Mouse (Mus musculus): ENCODE results near the gene Ksr1. TPM values are rescaled to one million over a fixed set of nuclear protein-coding genes. Genes with fewer than 3 reads are reported as not detected.
A peak's percentile ranks its signal among the peaks of the same experiment; 100 is the strongest.

Gene Ksr1
- 3.3 and 3.5 TPM in 2 replicates for polyA plus RNA-seq (2016; fragmentation: Nextera tagmentation; extraction: Ambion mirVana)

DNA sequence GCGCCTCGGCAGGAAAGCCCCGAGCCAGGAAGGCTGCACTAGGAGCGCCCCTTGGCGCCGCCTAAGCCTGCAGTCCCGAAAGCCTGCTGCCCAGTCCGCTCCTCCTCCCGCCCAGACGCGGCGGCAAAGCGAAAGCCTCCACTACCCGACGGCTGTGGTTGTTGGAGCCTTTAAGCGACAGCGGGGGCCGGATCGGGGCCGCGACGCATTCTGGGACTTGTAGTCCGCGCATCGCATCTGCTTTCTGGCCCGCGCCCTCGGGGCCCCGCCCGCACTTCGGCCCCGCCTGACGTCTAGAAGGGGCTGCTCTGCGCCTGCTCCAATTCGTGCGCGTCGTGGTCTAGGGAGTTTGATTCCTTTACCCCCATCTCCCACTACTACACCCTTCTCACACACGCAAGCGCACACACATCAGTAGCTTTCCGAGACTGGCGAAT is at the start of gene Ksr1:
Gene Ksr1 (minus strand): TSS at position 77 of the 437 bp plus-strand sequence.
- Histone ChIP-seq H3K27me3 (replicated peaks) (no peaks in the 10 kb centered on the region), H3K9ac (peak within 1 kb of the TSS; percentile 85), H3K4me1 (replicated peaks) (peaks cover 50% of the 10 kb centered on the region), H3K9me3 (replicated peaks) (no peaks in the 10 kb centered on the region), H3K4me2 (peak within 1 kb of the TSS; percentile 77), H3K27ac (ENCODE audit: poor library complexity, severe bottlenecking) (peak within 1 kb of the TSS; percentile 89), H3K4me3 (peak within 1 kb of the TSS; percentile 81), H3K36me3 (no peaks in the 10 kb centered on the region)
- ATAC-seq (ENCODE audit: insufficient number of reproducible peaks, low FRiP score) = peak; percentile 93
- under 1% methylated on average over 39 of the region's 42 CpGs for WGBS

GRCm38 (mm10) chr11:79192176-79192575 is 46.0 kb upstream of the Ksr1 start:
- peaks cover 43% of the 10 kb centered on the region for H3K4me1 ChIP-seq (replicated peaks)
- H3K27me3 ChIP-seq (replicated peaks) = no peaks in the 10 kb centered on the region
- no peaks in the 10 kb centered on the region for H3K9me3 ChIP-seq (replicated peaks)
- no peaks in the 10 kb centered on the region for H3K36me3 ChIP-seq
- H3K27ac ChIP-seq (ENCODE audit: poor library complexity, severe bottlenecking) = no peak overlapping the region
- H3K9ac ChIP-seq = no peak overlapping the region
- WGBS = 72% methylated on average over 1 of the region's 1 CpGs
- no peak overlapping the region for H3K4me3 ChIP-seq
- no peak overlapping the region for H3K4me2 ChIP-seq
- ATAC-seq (ENCODE audit: insufficient number of reproducible peaks, low FRiP score) = no peak

- peaks cover 33% of the 10 kb centered on the region for H3K4me1 ChIP-seq (replicated peaks)
- 42% methylated on average over 4 of the region's 4 CpGs for WGBS
- no peak for ATAC-seq (ENCODE audit: insufficient number of reproducible peaks, low FRiP score)
- no peaks in the 10 kb centered on the region for H3K9me3 ChIP-seq (replicated peaks)
- H3K9ac ChIP-seq = no peak overlapping the region
- H3K27ac ChIP-seq (ENCODE audit: poor library complexity, severe bottlenecking) = peak overlapping the region; percentile 71
- no peaks in the 10 kb centered on the region for H3K27me3 ChIP-seq (replicated peaks)
- H3K4me2 ChIP-seq = no peak overlapping the region
- no peak overlapping the region for H3K4me3 ChIP-seq
- no peaks in the 10 kb centered on the region for H3K36me3 ChIP-seq
Observed at GRCm38 (mm10) chr11:79191214-79191613, 45.0 kb upstream of the Ksr1 start.

GRCm38 (mm10) chr11:79190257-79190656 is 44.0 kb upstream of the Ksr1 start:
- 79% methylated on average over 2 of the region's 2 CpGs for WGBS
- Histone ChIP-seq H3K36me3 (no peaks in the 10 kb centered on the region), H3K27ac (ENCODE audit: poor library complexity, severe bottlenecking) (no peak overlapping the region), H3K27me3 (replicated peaks) (no peaks in the 10 kb centered on the region), H3K9ac (no peak overlapping the region), H3K4me3 (no peak overlapping the region), H3K4me1 (replicated peaks) (peaks cover 30% of the 10 kb centered on the region), H3K9me3 (replicated peaks) (no peaks in the 10 kb centered on the region), H3K4me2 (no peak overlapping the region)
- no peak for ATAC-seq (ENCODE audit: insufficient number of reproducible peaks, low FRiP score)

- H3K9ac ChIP-seq = no peak overlapping the region
- H3K27me3 ChIP-seq (replicated peaks) = no peaks in the 10 kb centered on the region
- H3K4me2 ChIP-seq = no peak overlapping the region
- no peaks in the 10 kb centered on the region for H3K36me3 ChIP-seq
- 0 out of 2 replicates have a peak overlapping the region, but pooled peaks have one; percentile 24 for H3K27ac ChIP-seq (ENCODE audit: poor library complexity, severe bottlenecking)
- no peaks in the 10 kb centered on the region for H3K9me3 ChIP-seq (replicated peaks)
- peaks cover 30% of the 10 kb centered on the region for H3K4me1 ChIP-seq (replicated peaks)
- no peak overlapping the region for H3K4me3 ChIP-seq
- 59% methylated on average over 6 of the region's 6 CpGs for WGBS
- 0 out of 2 replicates have a peak, but pooled peaks have one; percentile 15 for ATAC-seq (ENCODE audit: insufficient number of reproducible peaks, low FRiP score)
Observed at GRCm38 (mm10) chr11:79188176-79188575, 42.0 kb upstream of the Ksr1 start.

DNA sequence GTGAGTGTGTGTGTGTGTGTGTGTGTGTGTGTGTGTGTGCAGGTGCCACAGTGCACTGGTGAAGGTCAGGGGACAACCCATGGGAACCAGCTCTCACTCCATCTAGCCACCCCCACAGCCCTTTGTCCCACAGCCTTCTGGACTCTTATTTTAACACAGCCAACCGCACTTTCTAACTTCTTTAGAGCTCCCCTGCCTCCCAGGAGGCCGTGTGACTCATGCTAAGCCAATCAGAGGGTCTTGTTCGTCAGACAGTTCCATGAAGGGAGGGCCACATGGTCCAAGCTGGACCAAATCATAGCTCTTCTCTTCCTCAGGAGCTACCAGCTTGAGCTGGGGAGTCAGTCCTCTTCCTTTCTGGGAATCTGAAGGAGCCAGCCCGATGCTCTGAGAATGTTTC is 41.1 kb upstream of the Ksr1 start:
- Histone ChIP-seq H3K9ac (no peak overlapping the region), H3K9me3 (replicated peaks) (no peaks in the 10 kb centered on the region), H3K4me1 (replicated peaks) (peaks cover 34% of the 10 kb centered on the region), H3K4me3 (no peak overlapping the region), H3K4me2 (no peak overlapping the region), H3K27me3 (replicated peaks) (no peaks in the 10 kb centered on the region), H3K36me3 (no peaks in the 10 kb centered on the region), H3K27ac (ENCODE audit: poor library complexity, severe bottlenecking) (no peak overlapping the region)
- WGBS = 53% methylated on average over 4 of the region's 4 CpGs
- ATAC-seq (ENCODE audit: insufficient number of reproducible peaks, low FRiP score) = no peak

DNA sequence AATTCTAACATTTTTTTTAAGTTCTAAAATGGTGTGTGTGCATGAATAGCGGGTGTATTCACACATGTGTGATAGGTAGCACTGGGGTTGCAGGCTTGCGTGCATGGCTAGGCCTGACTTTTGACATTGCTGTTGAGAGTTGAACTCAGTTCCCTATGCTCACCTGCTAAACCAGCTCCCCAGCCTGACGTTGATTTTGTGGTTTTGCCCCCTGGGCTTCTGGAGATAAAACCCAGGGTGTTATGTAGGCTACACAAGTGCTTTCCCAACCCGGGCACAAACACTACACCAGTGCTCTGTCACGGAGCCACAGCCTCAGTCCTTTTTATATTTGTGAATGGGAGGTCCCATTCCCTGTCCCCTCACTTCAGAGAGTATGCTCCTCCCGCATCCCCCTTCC is 39.5 kb upstream of the Ksr1 start:
- ATAC-seq (ENCODE audit: insufficient number of reproducible peaks, low FRiP score) = no peak

DNA sequence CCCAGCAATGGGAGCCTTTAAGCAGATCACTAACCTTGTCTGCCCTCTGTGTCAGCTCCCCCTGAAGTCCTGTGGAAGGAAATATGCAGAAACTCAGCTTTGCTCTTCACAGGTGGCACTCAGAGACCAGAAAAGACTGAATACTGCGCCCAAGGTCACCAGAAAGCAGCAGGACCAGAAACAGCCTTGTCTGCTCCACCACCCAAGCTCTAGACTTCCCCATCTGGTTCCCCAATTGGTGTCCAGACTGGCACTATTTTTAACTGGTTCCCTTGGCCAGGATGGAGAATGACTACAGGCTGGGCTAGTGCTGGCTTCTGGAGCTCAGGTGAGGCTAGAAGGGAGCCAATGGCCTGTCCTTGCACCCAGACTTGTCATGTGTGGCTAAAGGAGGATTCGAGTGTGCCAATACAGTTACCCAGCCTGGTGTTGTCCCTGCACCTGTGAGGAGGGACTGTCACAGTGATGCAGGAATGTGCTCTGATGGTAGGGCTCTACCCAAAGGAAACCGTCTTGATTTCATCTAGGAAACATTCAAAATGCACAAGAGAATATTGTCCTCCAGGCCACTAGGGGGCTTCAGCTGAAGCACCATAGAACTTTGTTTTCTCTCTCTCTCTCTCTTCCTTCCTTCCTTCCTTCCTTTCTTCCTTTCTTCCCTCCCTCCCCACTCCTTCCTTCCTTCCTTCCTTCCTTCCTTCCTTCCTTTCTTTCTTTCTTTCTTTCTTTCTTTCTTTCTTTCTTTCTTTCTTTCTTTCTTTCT is 38.1 kb upstream of the Ksr1 start:
- Histone ChIP-seq H3K9me3 (replicated peaks) (no peaks in the 10 kb centered on the region), H3K36me3 (no peaks in the 10 kb centered on the region), H3K4me3 (no peak overlapping the region), H3K4me2 (no peak overlapping the region), H3K27me3 (replicated peaks) (no peaks in the 10 kb centered on the region), H3K9ac (no peak overlapping the region), H3K4me1 (replicated peaks) (peaks cover 15% of the 10 kb centered on the region; the same call in 1 of the 2 replicates), H3K27ac (ENCODE audit: poor library complexity, severe bottlenecking) (no peak overlapping the region)
- 78% methylated on average over 3 of the region's 3 CpGs for WGBS
- ATAC-seq (ENCODE audit: insufficient number of reproducible peaks, low FRiP score) = no peak

More for the DNA sequence above, 39.5 kb upstream of the Ksr1 start:
- H3K27me3 ChIP-seq (replicated peaks) = no peaks in the 10 kb centered on the region
- H3K27ac ChIP-seq (ENCODE audit: poor library complexity, severe bottlenecking) = no peak overlapping the region
- no peaks in the 10 kb centered on the region for H3K9me3 ChIP-seq (replicated peaks)
- H3K9ac ChIP-seq = no peak overlapping the region
- H3K4me2 ChIP-seq = no peak overlapping the region
- no peaks in the 10 kb centered on the region for H3K36me3 ChIP-seq
- peaks cover 18% of the 10 kb centered on the region for H3K4me1 ChIP-seq (replicated peaks)
- no peak overlapping the region for H3K4me3 ChIP-seq
- WGBS = 80% methylated on average over 6 of the region's 6 CpGs

GRCm38 (mm10) chr11:79183400-79183799 is 37.2 kb upstream of the Ksr1 start:
- Histone ChIP-seq H3K4me1 (replicated peaks) (peaks cover 9% of the 10 kb centered on the region; the same call in 1 of the 2 replicates), H3K4me3 (no peak overlapping the region), H3K4me2 (no peak overlapping the region), H3K9ac (no peak overlapping the region), H3K27ac (ENCODE audit: poor library complexity, severe bottlenecking) (no peak overlapping the region), H3K27me3 (replicated peaks) (no peaks in the 10 kb centered on the region), H3K36me3 (no peaks in the 10 kb centered on the region), H3K9me3 (replicated peaks) (no peaks in the 10 kb centered on the region)
- 75% methylated on average over 6 of the region's 6 CpGs for WGBS
- no peak for ATAC-seq (ENCODE audit: insufficient number of reproducible peaks, low FRiP score)

- H3K9ac ChIP-seq = no peak overlapping the region
- H3K9me3 ChIP-seq (replicated peaks) = no peaks in the 10 kb centered on the region
- H3K4me3 ChIP-seq = no peak overlapping the region
- no peaks in the 10 kb centered on the region for H3K36me3 ChIP-seq
- no peak for ATAC-seq (ENCODE audit: insufficient number of reproducible peaks, low FRiP score)
- no peaks in the 10 kb centered on the region for H3K27me3 ChIP-seq (replicated peaks)
- H3K27ac ChIP-seq (ENCODE audit: poor library complexity, severe bottlenecking) = no peak overlapping the region
- H3K4me1 ChIP-seq (replicated peaks) = 0 out of 2 replicates have a peak, but pooled peaks cover 5% of the 10 kb centered on the region
- 62% methylated on average over 12 of the region's 12 CpGs for WGBS
- H3K4me2 ChIP-seq = no peak overlapping the region
Observed at GRCm38 (mm10) chr11:79182881-79183280, 36.7 kb upstream of the Ksr1 start.

- no peaks in the 10 kb centered on the region for H3K36me3 ChIP-seq
- no peak overlapping the region for H3K4me2 ChIP-seq
- 0 out of 2 replicates have a peak, but pooled peaks cover 5% of the 10 kb centered on the region for H3K4me1 ChIP-seq (replicated peaks)
- H3K9me3 ChIP-seq (replicated peaks) = no peaks in the 10 kb centered on the region
- WGBS = 82% methylated on average over 4 of the region's 4 CpGs
- ATAC-seq (ENCODE audit: insufficient number of reproducible peaks, low FRiP score) = no peak
- no peaks in the 10 kb centered on the region for H3K27me3 ChIP-seq (replicated peaks)
- H3K4me3 ChIP-seq = no peak overlapping the region
- H3K27ac ChIP-seq (ENCODE audit: poor library complexity, severe bottlenecking) = no peak overlapping the region
- no peak overlapping the region for H3K9ac ChIP-seq
Observed at GRCm38 (mm10) chr11:79181914-79182313, 35.7 kb upstream of the Ksr1 start.
